8 mouse cellular contexts compared by ENCODE assay signal in the genomic region with DNA sequence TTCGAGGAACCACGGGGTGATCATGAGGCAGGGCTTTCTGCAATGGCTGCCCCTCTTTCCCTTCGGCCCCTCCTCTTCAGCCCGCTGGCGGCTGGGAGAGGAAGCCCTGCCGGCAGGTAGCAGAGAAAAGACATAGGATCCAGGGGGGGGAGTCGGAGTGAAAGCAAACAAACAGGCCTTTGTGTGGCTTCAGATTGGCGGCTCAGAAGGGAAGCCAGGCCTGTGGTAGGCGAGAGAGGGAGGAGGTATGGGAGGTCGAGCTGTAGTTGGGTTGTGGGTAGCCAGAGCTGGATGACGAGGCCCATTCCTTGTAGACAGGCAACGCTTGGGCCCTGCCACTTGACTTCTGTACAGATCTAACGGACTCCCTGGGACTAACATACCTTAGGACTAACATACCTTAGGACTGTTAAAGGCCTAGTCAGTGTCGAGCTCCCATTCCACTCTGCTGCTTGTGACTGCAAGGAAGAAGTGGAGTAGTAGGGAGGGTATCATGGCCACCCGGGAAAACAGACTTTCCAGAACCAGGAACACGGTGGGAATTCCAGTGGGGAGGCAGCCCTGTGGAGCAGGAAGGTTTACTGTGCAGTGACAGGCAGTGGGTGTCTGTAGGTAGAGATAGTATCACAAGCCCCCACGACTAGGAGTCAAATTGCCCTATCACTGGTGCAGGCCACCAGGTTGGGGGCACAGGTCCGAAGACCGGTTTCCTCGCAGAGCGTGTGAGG. TPM values are rescaled to one million over a fixed set of nuclear protein-coding genes. Genes with fewer than 3 reads are reported as not detected.
DNase-seq lines count a peak whose midpoint lies in the region; ATAC-seq and TF ChIP-seq lines count a peak whose summit lies in the region.

No protein-coding gene starts in this region.

- no peaks in the 10 kb centered on the region for H3K27me3 ChIP-seq in MEL (ENCODE audit: control insufficient read depth in 1 of 2, insufficient read depth in 2 of 2, low read length in 2 of 2)
- no peaks in the 10 kb centered on the region for H3K27me3 ChIP-seq in embryonic facial prominence, embryonic 10.5 days (replicated peaks; ENCODE audit: low read depth, poor library complexity, severe bottlenecking)
- H3K27me3 ChIP-seq in heart, embryonic 15.5 days, result no peaks in the 10 kb centered on the region
- no peaks in the 10 kb centered on the region for H3K27me3 ChIP-seq in kidney, postnatal 0 days (ENCODE audit: insufficient read depth, low read length)

- H3K36me3 ChIP-seq in MEL (ENCODE audit: control insufficient read depth in 1 of 2, insufficient read depth in 2 of 2, low read length in 2 of 2), result peaks cover 1 to 60% of the 10 kb centered on the region in 2 experiments
- 0 out of 2 replicates have a peak, but pooled peaks cover 6% of the 10 kb centered on the region for H3K36me3 ChIP-seq in embryonic facial prominence, embryonic 10.5 days (replicated peaks)
- H3K36me3 ChIP-seq in heart, embryonic 15.5 days, result no peaks in the 10 kb centered on the region
- H3K36me3 ChIP-seq in kidney, postnatal 0 days (ENCODE audit: insufficient read depth, low read length), result no peaks in the 10 kb centered on the region

- no peak for TF ChIP-seq CTCF in MEL (IDR thresholded peaks at IDR 0.05 in 2 of 3, conservative IDR thresholded peaks at IDR 0.05 in 1 of 3; ENCODE audit: control insufficient read depth in 1 of 3, insufficient read depth in 1 of 3, low read depth in 2 of 3, low read length in 3 of 3, poor library complexity in 1 of 3, severe bottlenecking in 1 of 3)
- no peak for TF ChIP-seq CTCF in kidney, postnatal 0 days (IDR thresholded peaks at IDR 0.05; ENCODE audit: low read depth)

- peak in 1 of 2 experiments; percentile 50; a peak in 1 of 4 replicates for TF ChIP-seq EP300 in MEL (IDR thresholded peaks at IDR 0.05; ENCODE audit: low read depth in 1 of 2, low read length in 2 of 2)

- WGBS in embryonic facial prominence, embryonic 10.5 days, result 1% methylated on average over 21 of the region's 21 CpGs
- 4% methylated on average over 21 of the region's 21 CpGs for WGBS in heart, embryonic 15.5 days
- WGBS in kidney, postnatal 0 days, result 2% methylated on average over 21 of the region's 21 CpGs

- no peak; a peak in 2 of 4 replicates for TF ChIP-seq POLR2A in MEL (IDR thresholded peaks at IDR 0.05; ENCODE audit: control insufficient read depth in 1 of 2, insufficient read depth in 1 of 2, low read depth in 1 of 2, low read length in 2 of 2, poor library complexity in 1 of 2)

- peak overlapping the region; percentile 84 for H3K4me2 ChIP-seq in heart, embryonic 15.5 days
- H3K4me2 ChIP-seq in kidney, postnatal 0 days (ENCODE audit: low read length), result peak overlapping the region; percentile 76

- DNase-seq in 3T3-L1 (ENCODE audit: low read depth, low spot score) (peak; percentile 54), MEL (ENCODE audit: low read depth, low spot score) (peak; percentile 75)
- DNase-seq in embryonic facial prominence, embryonic 10.5 days (ENCODE audit: low spot score), result peak; percentile 82
- DNase-seq in kidney, postnatal 0 days (ENCODE audit: low spot score), result peak; percentile 81
- peak; percentile 53 for DNase-seq in lung, postnatal 25 days (ENCODE audit: low spot score)
- DNase-seq in ovary, postnatal 14 days (ENCODE audit: low spot score), result peak; percentile 31
- peak; percentile 77 for DNase-seq in thymus, postnatal 4 days

- H3K4me3 ChIP-seq in MEL (ENCODE audit: control insufficient read depth in 1 of 2, insufficient read depth in 1 of 2, low read depth in 2 of 2, low read length in 2 of 2), result peak overlapping the region; percentile 56 to 61
- peak overlapping the region; percentile 69 for H3K4me3 ChIP-seq in embryonic facial prominence, embryonic 10.5 days
- H3K4me3 ChIP-seq in heart, embryonic 15.5 days, result peak overlapping the region; percentile 54
- H3K4me3 ChIP-seq in kidney, postnatal 0 days (replicated peaks; ENCODE audit: low read depth, low read length), result peak overlapping the region; percentile 41

- peak overlapping the region; percentile 73 for H3K9ac ChIP-seq in MEL (ENCODE audit: control insufficient read depth, low read depth, low read length, poor library complexity, severe bottlenecking)
- peak overlapping the region; percentile 58 for H3K9ac ChIP-seq in heart, embryonic 15.5 days
- peak overlapping the region; percentile 53 for H3K9ac ChIP-seq in kidney, postnatal 0 days (ENCODE audit: low read depth, low read length)

- peaks cover 34 to 64% of the 10 kb centered on the region in 2 experiments for H3K4me1 ChIP-seq in MEL (ENCODE audit: control insufficient read depth in 1 of 2, insufficient read depth in 2 of 2, low read length in 2 of 2)
- H3K4me1 ChIP-seq in embryonic facial prominence, embryonic 10.5 days, result peaks cover 85% of the 10 kb centered on the region
- peaks cover 69% of the 10 kb centered on the region for H3K4me1 ChIP-seq in heart, embryonic 15.5 days (replicated peaks)
- peaks cover 51% of the 10 kb centered on the region for H3K4me1 ChIP-seq in kidney, postnatal 0 days (replicated peaks; ENCODE audit: insufficient read depth, low read length)

- peak; percentile 15 for ATAC-seq in heart, embryonic 15.5 days (replicated peaks; ENCODE audit: insufficient number of reproducible peaks, insufficient read depth, low FRiP score, low read depth)
- peak; percentile 35 for ATAC-seq in kidney, postnatal 0 days (replicated peaks; ENCODE audit: low FRiP score, low read depth)

- H3K9me3 ChIP-seq in MEL (replicated peaks; ENCODE audit: insufficient read depth, low read length), result no peaks in the 10 kb centered on the region
- H3K9me3 ChIP-seq in embryonic facial prominence, embryonic 10.5 days, result no peaks in the 10 kb centered on the region
- H3K9me3 ChIP-seq in heart, embryonic 15.5 days (replicated peaks), result no peaks in the 10 kb centered on the region
- H3K9me3 ChIP-seq in kidney, postnatal 0 days (replicated peaks; ENCODE audit: low read length), result no peaks in the 10 kb centered on the region

- TF ChIP-seq RAD21 in MEL (IDR thresholded peaks at IDR 0.05; ENCODE audit: low read depth, low read length), result no peak

- peak overlapping the region; percentile 89 for H3K27ac ChIP-seq in MEL (ENCODE audit: control insufficient read depth, low read depth, low read length)
- peak overlapping the region; percentile 91 for H3K27ac ChIP-seq in embryonic facial prominence, embryonic 10.5 days (replicated peaks)
- peak overlapping the region; percentile 97 for H3K27ac ChIP-seq in heart, embryonic 15.5 days
- peak overlapping the region; percentile 95 for H3K27ac ChIP-seq in kidney, postnatal 0 days

- H3K79me2 ChIP-seq in MEL (ENCODE audit: control insufficient read depth, insufficient read depth, low read length, poor library complexity), result peaks cover 89% of the 10 kb centered on the region

TF ChIP-seq in MEL, 35 proteins besides CTCF, POLR2A, EP300 and RAD21 (continues in another document):
- TF ChIP-seq ZNF384 (IDR thresholded peaks at IDR 0.05; ENCODE audit: low read depth, low read length), result no peak
- no peak for TF ChIP-seq E2F4 (IDR thresholded peaks at IDR 0.05; ENCODE audit: borderline replicate concordance, low read depth, low read length)
- no peak for TF ChIP-seq POLR2AphosphoS5 (IDR thresholded peaks at IDR 0.05; ENCODE audit: borderline replicate concordance, low read depth, low read length)
- no peak for TF ChIP-seq TCF12 (IDR thresholded peaks at IDR 0.05; ENCODE audit: low read depth, low read length)
- peak; percentile 20; the same call in 1 of the 2 replicates for TF ChIP-seq MYC (IDR thresholded peaks at IDR 0.05; ENCODE audit: low read depth, low read length)
- TF ChIP-seq USF1 (IDR thresholded peaks at IDR 0.05; ENCODE audit: low read depth, low read length), result no peak
- TF ChIP-seq UBTF (IDR thresholded peaks at IDR 0.05; ENCODE audit: borderline replicate concordance, insufficient read depth, low read depth, low read length), result 0 out of 2 replicates have a peak, but pooled peaks have one; percentile 43
- TF ChIP-seq ZC3H11A (IDR thresholded peaks at IDR 0.05; ENCODE audit: low read depth, low read length), result no peak
- TF ChIP-seq KAT2A (conservative IDR thresholded peaks at IDR 0.05; ENCODE audit: low read depth, low read length), result no peak
- TF ChIP-seq ETS1 (IDR thresholded peaks at IDR 0.05; ENCODE audit: low read depth, low read length), result no peak
- TF ChIP-seq ZKSCAN1 (IDR thresholded peaks at IDR 0.05; ENCODE audit: low read depth, low read length), result 0 out of 2 replicates have a peak, but pooled peaks have one; percentile 20
- TF ChIP-seq MYB (IDR thresholded peaks at IDR 0.05; ENCODE audit: low read depth, low read length), result 0 out of 2 replicates have a peak, but pooled peaks have one; percentile 11
- TF ChIP-seq POLR2AphosphoS2 (IDR thresholded peaks at IDR 0.05; ENCODE audit: low read length), result no peak
- TF ChIP-seq MXI1 (IDR thresholded peaks at IDR 0.05; ENCODE audit: low read depth, low read length), result no peak; the same call in 1 of the 2 replicates
- no peak for TF ChIP-seq GABPA (IDR thresholded peaks at IDR 0.05; ENCODE audit: low read depth, low read length)
- peak; percentile 70 for TF ChIP-seq MAX (IDR thresholded peaks at IDR 0.05; ENCODE audit: low read length)
- TF ChIP-seq SIN3A (IDR thresholded peaks at IDR 0.05; ENCODE audit: low read length), result peak; percentile 69
- TF ChIP-seq JUND (IDR thresholded peaks at IDR 0.05; ENCODE audit: low read depth, low read length), result no peak
- TF ChIP-seq USF2 (IDR thresholded peaks at IDR 0.05; ENCODE audit: borderline replicate concordance in 1 of 2, insufficient read depth in 1 of 2, low read depth in 1 of 2, low read length in 2 of 2), result no peak
- no peak for TF ChIP-seq ZMIZ1 (IDR thresholded peaks at IDR 0.05; ENCODE audit: low read depth, low read length)
- no peak for TF ChIP-seq SMC3 (IDR thresholded peaks at IDR 0.05; ENCODE audit: low read depth, low read length)
- TF ChIP-seq RCOR1 (IDR thresholded peaks at IDR 0.05; ENCODE audit: low read depth, low read length), result no peak
- no peak for TF ChIP-seq MAZ (IDR thresholded peaks at IDR 0.05; ENCODE audit: low read depth, low read length)
- no peak; the same call in 1 of the 2 replicates for TF ChIP-seq CHD1 (IDR thresholded peaks at IDR 0.05; ENCODE audit: low read depth, low read length)
- no peak for TF ChIP-seq BHLHE40 (IDR thresholded peaks at IDR 0.05; ENCODE audit: borderline replicate concordance, low read depth, low read length)
- no peak for TF ChIP-seq ELF1 (IDR thresholded peaks at IDR 0.05; ENCODE audit: low read depth, low read length)

RNA-seq across cellular contexts. Expression of a gene that starts 9.6 kb away (rescaled TPM):
- 25.0 and 26.3 TPM in 2 replicates for total RNA-seq in MEL (2012; rRNA removed)
- polyA plus RNA-seq in MEL (2012; ENCODE audit: insufficient read depth in 1 of 2, insufficient read length in 2 of 2, low read depth in 1 of 2, low replicate concordance in 2 of 2, missing spikeins in 1 of 2), result 100 to 1,000 TPM in 1 of 2 experiments, 10 to 100 TPM in 1; 56.7 to 101 TPM
- 31.0 and 33.8 TPM in 2 replicates for polyA plus RNA-seq in embryonic facial prominence, embryonic 10.5 days (2016; fragmentation: Nextera tagmentation; extraction: Ambion mirVana)
- 12.8 and 19.1 TPM in 2 replicates for polyA plus RNA-seq in heart, embryonic 15.5 days (2015; fragmentation: Nextera tagmentation; extraction: Ambion mirVana)
- polyA plus RNA-seq in kidney, postnatal 0 days (2015; fragmentation: Nextera tagmentation; extraction: Ambion mirVana), result 14.6 and 15.2 TPM in 2 replicates

Comparison
In these comparisons a context has a peak if more than half of its experiments do, and no peak if none do; other contexts are left out.
1. Peak in every context shown above with its lines: DNase-seq, ATAC-seq, H3K4me3 ChIP-seq and H3K27ac ChIP-seq.
2. DNase-seq: peak in every context shown above with its lines; median percentile 82 in embryonic facial prominence, embryonic 10.5 days; 81 in kidney, postnatal 0 days; 77 in thymus, postnatal 4 days; 75 in MEL; 54 in 3T3-L1; 53 in lung, postnatal 25 days; 31 in ovary, postnatal 14 days.